Mouse (Mus musculus) stomach, postnatal 0 days (tissue): Measurements from ENCODE around the gene Fam174a. TPM values are rescaled to one million over a fixed set of nuclear protein-coding genes. Genes with fewer than 3 reads are reported as not detected.
A peak's percentile ranks its signal among the peaks of the same experiment; 100 is the strongest.

Experiments used
- ATAC-seq: fragments of 200-750 bp; cut with Nextera tagmentation; 2 replicates; pipeline ENCODE4 v1.8.0; 2017; ENCODE audit not compliant: low FRiP score, low TSS enrichment
- DNase-seq: peaks from one replicate; pipeline ENCODE4 v3.0.0-alpha.2; 2016; ENCODE audit warnings: low spot score
- H3K27ac ChIP-seq: fragments of 300-500 bp; sonication (generic); replicated peaks from 2 replicates; pipeline ENCODE4 v1.5.1; 2014; ENCODE audit warnings: mild to moderate bottlenecking, control low read depth
- H3K27me3 ChIP-seq: fragments of 300-500 bp; sonication (generic); 2 replicates; pipeline ENCODE4 v1.6.1; 2014; ENCODE audit warnings: low read length; ENCODE audit not compliant: control insufficient read depth, insufficient read depth
- H3K36me3 ChIP-seq: fragments of 300-500 bp; sonication (generic); 2 replicates; pipeline ENCODE4 v1.6.1; 2014; ENCODE audit warnings: low read length, mixed read lengths; ENCODE audit not compliant: control insufficient read depth, insufficient read depth
- H3K4me1 ChIP-seq: fragments of 300-500 bp; sonication (generic); replicated peaks from 2 replicates; pipeline ENCODE4 v1.6.1; 2014; ENCODE audit warnings: antibody characterized with exemption; ENCODE audit not compliant: control insufficient read depth, insufficient read depth
- H3K4me2 ChIP-seq: fragments of 300-500 bp; sonication (generic); replicated peaks from 2 replicates; pipeline ENCODE4 v1.6.1; 2014; ENCODE audit warnings: low read depth, mild to moderate bottlenecking, control low read depth, moderate library complexity
- H3K4me3 ChIP-seq: fragments of 300-500 bp; sonication (generic); 2 replicates; pipeline ENCODE4 v1.5.1; 2014; ENCODE audit warnings: low read depth, low read length, control low read depth
- H3K9ac ChIP-seq: fragments of 300-500 bp; sonication (generic); 2 replicates; pipeline ENCODE4 v1.6.1; 2014; ENCODE audit warnings: mild to moderate bottlenecking, low read length, control low read depth, mixed read lengths
- H3K9me3 ChIP-seq: fragments of 300-500 bp; sonication (generic); 2 replicates; pipeline ENCODE4 v1.6.1; 2016; ENCODE audit warnings: low read length; ENCODE audit not compliant: control insufficient read depth
- CTCF ChIP-seq: IDR thresholded peaks from 2 replicates; pipeline ENCODE4 v1.5.1; 2016; ENCODE audit warnings: antibody characterized with exemption, low read depth, mild to moderate bottlenecking, moderate library complexity
- EP300 ChIP-seq: optimal IDR thresholded peaks from 2 replicates; pipeline ENCODE3; 2016; ENCODE audit warnings: antibody characterized with exemption
- WGBS: fragments of 180-500 bp; shearing (Covaris S2); extraction: QIAGEN DNeasy Blood & Tissue Kit; methylation state at CpG from one replicate; pipeline ENCODE4 v1.1.7; 2014; 5-methylcytosine and 5-hydroxymethylcytosine counted together
- polyA plus RNA-seq: library from polyadenylated mRNA; unstranded; fragments of >200 nt; fragmentation: Nextera tagmentation; extraction: Ambion mirVana; gene quantifications from 2 replicates; pipeline ENCODE4 v1.2.1, GENCODE M21; 2015

Gene Fam174a
- polyA plus RNA-seq, result 32.3 and 33.7 TPM in 2 replicates

DNA sequence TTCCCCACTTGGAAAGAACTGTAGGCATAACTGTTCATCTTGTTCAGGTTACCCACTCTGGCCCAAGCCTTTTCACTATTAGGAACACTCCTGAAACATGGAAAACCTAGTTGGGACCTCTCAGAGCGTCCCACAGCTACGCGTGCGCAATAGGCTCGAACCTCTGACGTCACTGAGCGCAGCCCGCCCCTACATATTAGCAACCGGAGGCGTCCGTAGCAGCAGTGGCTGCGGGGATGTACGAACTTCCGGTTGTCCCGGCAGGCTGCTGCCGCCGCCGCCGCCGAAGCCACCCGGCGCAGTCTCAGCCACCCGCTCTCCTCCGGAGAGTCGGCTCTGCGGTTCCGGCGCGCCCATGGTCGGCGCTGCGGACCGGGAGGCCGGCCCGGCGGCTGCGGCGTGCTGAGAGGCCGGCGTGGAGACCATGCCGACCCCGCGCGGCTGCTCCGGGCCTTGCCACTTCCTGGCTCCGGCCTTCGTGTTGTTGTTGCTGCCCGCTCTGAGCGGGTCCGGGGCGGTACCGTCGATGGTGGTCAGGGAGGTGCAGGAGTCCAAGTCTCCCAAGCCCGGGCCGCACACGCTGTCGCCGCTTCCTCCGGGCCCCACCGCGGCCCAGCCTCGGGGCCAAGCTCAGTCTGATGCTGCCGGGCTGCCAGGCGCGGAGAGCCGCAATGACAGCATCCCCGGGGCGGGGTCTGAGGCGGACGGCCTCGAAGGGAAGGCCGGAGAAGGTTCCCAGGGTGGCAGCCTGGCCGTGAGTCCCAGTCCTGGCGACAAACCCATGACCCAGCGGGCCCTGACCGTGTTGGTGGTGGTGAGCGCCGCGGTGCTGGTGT, at the start of gene Fam174a:
TSS of gene Fam174a (plus strand) at position 231 of the 836 bp plus-strand sequence.
- no peaks in the 10 kb centered on the region for H3K27me3 ChIP-seq
- DNase-seq (peak; percentile 93), ATAC-seq (peak; percentile 100)
- H3K27ac ChIP-seq, result peak within 1 kb of the TSS; percentile 91
- H3K9me3 ChIP-seq, result no peaks in the 10 kb centered on the region
- H3K4me1 ChIP-seq, result peaks cover 3% of the 10 kb centered on the region; the same call in 1 of the 2 replicates
- no peaks in the 10 kb centered on the region for H3K36me3 ChIP-seq
- peak within 1 kb of the TSS; percentile 91 for H3K4me3 ChIP-seq
- TF ChIP-seq CTCF, result no peak; the same call in 1 of the 2 replicates
- no peak for TF ChIP-seq EP300
- peak within 1 kb of the TSS; percentile 93 for H3K4me2 ChIP-seq
- WGBS, result under 1% methylated on average over 67 of the region's 79 CpGs
- H3K9ac ChIP-seq, result peak within 1 kb of the TSS; percentile 92

DNA sequence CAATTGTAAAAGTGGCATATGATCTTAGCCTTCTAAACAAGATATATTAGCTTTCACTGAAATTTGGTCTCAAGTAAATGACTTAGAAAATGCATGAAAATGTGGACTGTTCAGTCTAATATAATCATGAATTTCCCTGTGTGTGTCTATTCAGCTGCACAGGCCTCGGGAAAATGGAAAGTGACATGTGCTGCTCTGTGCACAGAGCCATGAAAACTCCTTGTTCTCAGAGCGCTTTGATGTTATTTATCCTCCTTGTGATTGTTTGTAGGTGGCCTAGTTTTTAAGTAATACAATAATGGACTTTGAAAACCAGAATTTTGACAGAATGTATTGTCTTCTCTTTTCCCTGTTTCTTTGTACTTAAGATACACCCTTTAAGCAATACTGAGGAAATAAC, 49.6 kb upstream of the Fam174a start:
- Histone ChIP-seq H3K4me3 (no peak overlapping the region), H3K4me1 (no peaks in the 10 kb centered on the region), H3K36me3 (no peaks in the 10 kb centered on the region), H3K9ac (no peak overlapping the region), H3K4me2 (no peak overlapping the region), H3K27ac (no peak overlapping the region), H3K9me3 (no peaks in the 10 kb centered on the region), H3K27me3 (no peaks in the 10 kb centered on the region)
- DNase-seq (no peak), ATAC-seq (no peak)
- TF ChIP-seq EP300 (no peak), CTCF (no peak)
- WGBS, result 65% methylated on average over 2 of the region's 2 CpGs

DNA sequence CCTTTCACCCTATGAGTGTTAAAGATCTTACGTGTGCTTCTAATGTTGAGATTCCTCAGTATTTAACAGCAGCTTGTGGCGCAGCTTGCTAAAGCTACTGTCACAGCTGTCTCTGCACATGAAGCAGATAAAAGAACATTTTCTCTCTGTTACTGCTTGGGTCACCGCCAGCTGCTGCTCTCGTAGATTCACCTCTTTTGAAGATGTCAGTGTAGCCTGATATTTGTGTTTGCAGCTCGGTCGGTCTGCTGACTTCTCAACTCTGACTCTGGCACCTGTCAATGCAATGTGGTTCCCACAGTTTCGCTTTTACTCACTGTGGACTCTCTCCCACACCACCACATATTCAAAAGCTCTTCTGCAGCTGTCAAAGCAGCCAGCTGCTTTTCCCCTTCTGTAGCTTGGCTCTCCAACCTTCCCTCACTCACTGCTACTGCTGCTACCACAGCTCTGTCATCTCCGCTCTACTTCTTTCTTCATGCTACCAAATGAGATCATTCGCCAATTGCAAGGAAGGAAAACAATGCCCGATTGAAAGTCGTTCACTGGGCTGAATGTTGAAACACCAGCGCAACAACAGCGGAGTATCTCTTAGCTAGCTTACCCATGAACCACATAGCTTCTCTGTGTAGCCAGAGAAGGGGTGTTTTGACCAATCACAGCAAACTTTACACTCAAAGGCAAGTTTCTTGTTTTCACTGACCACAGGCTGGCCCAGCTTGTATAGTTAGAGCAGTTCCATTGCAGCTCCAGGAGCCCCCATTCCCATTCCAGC, 45.3 kb upstream of the Fam174a start:
- TF ChIP-seq CTCF (no peak), EP300 (no peak)
- no peak for DNase-seq
- Histone ChIP-seq H3K36me3 (no peaks in the 10 kb centered on the region), H3K27ac (no peak overlapping the region), H3K9me3 (no peaks in the 10 kb centered on the region), H3K4me2 (no peak overlapping the region), H3K4me3 (no peak overlapping the region), H3K9ac (no peak overlapping the region), H3K27me3 (no peaks in the 10 kb centered on the region), H3K4me1 (no peaks in the 10 kb centered on the region)
- ATAC-seq, result no peak
- WGBS, result 55% methylated on average over 13 of the region's 13 CpGs

DNA sequence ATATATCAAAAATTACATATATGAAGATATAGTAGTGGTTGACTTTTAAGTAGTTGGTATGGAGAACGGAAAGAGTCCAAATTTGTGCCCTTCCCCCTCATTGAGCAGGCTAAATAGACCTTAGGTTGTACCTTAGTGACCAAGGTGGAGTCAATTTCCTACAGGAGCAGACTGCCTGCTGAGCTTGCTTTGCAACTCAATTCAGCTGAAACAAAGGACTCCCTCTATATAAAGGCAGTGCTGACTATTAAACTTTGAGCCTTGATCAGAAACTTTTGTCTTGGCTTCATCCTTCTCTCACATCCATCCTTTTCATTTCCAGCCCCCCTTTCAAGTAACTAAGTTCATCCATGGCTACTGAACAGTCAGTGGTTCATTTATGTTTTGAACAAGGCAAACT, 40.1 kb upstream of the Fam174a start:
- no peak for DNase-seq
- H3K4me2 ChIP-seq, result no peak overlapping the region
- H3K9me3 ChIP-seq, result no peaks in the 10 kb centered on the region
- H3K9ac ChIP-seq, result no peak overlapping the region
- no peak overlapping the region for H3K4me3 ChIP-seq
- H3K27ac ChIP-seq, result no peak overlapping the region
- 67% methylated on average over 1 of the region's 1 CpGs for WGBS
- TF ChIP-seq CTCF, result no peak
- no peak for TF ChIP-seq EP300
- no peaks in the 10 kb centered on the region for H3K4me1 ChIP-seq
- no peaks in the 10 kb centered on the region for H3K27me3 ChIP-seq
- H3K36me3 ChIP-seq, result no peaks in the 10 kb centered on the region
- ATAC-seq, result no peak

DNA sequence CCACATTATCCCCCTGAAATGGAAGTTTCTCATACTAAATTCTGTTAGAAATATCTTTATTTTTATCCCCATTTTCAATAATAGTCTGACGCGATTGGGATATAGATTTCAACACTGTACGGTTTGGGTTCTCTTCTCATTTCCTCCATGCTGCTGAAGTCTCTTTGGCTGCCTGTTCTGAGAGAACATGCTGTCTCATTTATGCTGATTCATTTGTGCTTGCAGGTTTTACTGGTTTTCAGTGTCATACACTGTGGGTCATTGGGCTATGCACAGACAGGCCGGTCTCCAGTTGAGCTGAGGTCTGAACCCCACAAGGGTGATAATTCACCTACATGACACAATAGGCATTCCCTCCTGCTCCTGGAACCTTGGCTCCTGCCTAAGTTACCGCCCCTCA, 5.1 kb upstream of the Fam174a start:
- ATAC-seq (no peak), DNase-seq (no peak)
- Histone ChIP-seq H3K9me3 (no peaks in the 10 kb centered on the region), H3K4me2 (no peak overlapping the region), H3K27me3 (no peaks in the 10 kb centered on the region), H3K4me3 (no peak overlapping the region), H3K4me1 (no peaks in the 10 kb centered on the region), H3K27ac (no peak overlapping the region), H3K9ac (no peak overlapping the region), H3K36me3 (no peaks in the 10 kb centered on the region)
- TF ChIP-seq CTCF (no peak), EP300 (no peak)
- WGBS, result 71% methylated on average over 5 of the region's 5 CpGs
